Mouse (Mus musculus) lung, embryonic 16.5 days (tissue): ENCODE results near the gene Bcorl1. TPM values are rescaled to one million over a fixed set of nuclear protein-coding genes. Genes with fewer than 3 reads are reported as not detected.
A peak's percentile ranks its signal among the peaks of the same experiment; 100 is the strongest.

Experiments used
- ATAC-seq: fragments of 200-750 bp; cut with Nextera tagmentation; 2 replicates; pipeline ENCODE4 v1.8.0; 2017; ENCODE audit warnings: low read depth, mild to moderate bottlenecking, moderate library complexity
- H3K27ac ChIP-seq: fragments of 300-500 bp; sonication (generic); 2 replicates; pipeline ENCODE4 v1.5.1; 2014; ENCODE audit warnings: mild to moderate bottlenecking, control low read depth, low read length
- H3K27me3 ChIP-seq: fragments of 300-500 bp; sonication (generic); 2 replicates; pipeline ENCODE4 v1.6.1; 2014; ENCODE audit warnings: low read depth, low read length, mixed read lengths; ENCODE audit not compliant: control insufficient read depth, insufficient read depth
- H3K36me3 ChIP-seq: fragments of 300-500 bp; sonication (generic); 2 replicates; pipeline ENCODE4 v1.6.1; 2014; ENCODE audit warnings: low read length; ENCODE audit not compliant: control insufficient read depth, insufficient read depth
- H3K4me1 ChIP-seq: fragments of 300-500 bp; sonication (generic); replicated peaks from 2 replicates; pipeline ENCODE4 v1.6.1; 2014; ENCODE audit warnings: low read length, mixed read lengths; ENCODE audit not compliant: control insufficient read depth, insufficient read depth
- H3K4me2 ChIP-seq: fragments of 300-500 bp; sonication (generic); 2 replicates; pipeline ENCODE4 v1.6.1; 2014; ENCODE audit warnings: low read depth, low read length, control low read depth
- H3K4me3 ChIP-seq: fragments of 300-500 bp; sonication (generic); 2 replicates; pipeline ENCODE4 v1.5.1; 2014; ENCODE audit warnings: mild to moderate bottlenecking, low read length, control low read depth
- H3K9ac ChIP-seq: fragments of 300-500 bp; sonication (generic); 2 replicates; pipeline ENCODE4 v1.6.1; 2014; ENCODE audit warnings: low read length, control low read depth
- H3K9me3 ChIP-seq: fragments of 300-500 bp; sonication (generic); 2 replicates; pipeline ENCODE4 v1.6.1; 2016; ENCODE audit warnings: low read length; ENCODE audit not compliant: control insufficient read depth
- WGBS: fragments of 180-500 bp; shearing (Covaris S2); extraction: QIAGEN DNeasy Blood & Tissue Kit; methylation state at CpG from one replicate; pipeline ENCODE4 v1.1.7; 2014; 5-methylcytosine and 5-hydroxymethylcytosine counted together
- polyA plus RNA-seq: library from polyadenylated mRNA; unstranded; fragments of >200 nt; fragmentation: Nextera tagmentation; extraction: Ambion mirVana; gene quantifications from 2 replicates; pipeline ENCODE4 v1.2.1, GENCODE M21; 2015

Bcorl1 gene
- polyA plus RNA-seq, 1 experiment from 2014 or later = 4.5 TPM

- peak overlapping the region; percentile 52 for H3K27ac ChIP-seq
- H3K9me3 ChIP-seq = no peaks in the 10 kb centered on the region
- H3K27me3 ChIP-seq = no peaks in the 10 kb centered on the region
- peak; percentile 69 for ATAC-seq
- H3K4me1 ChIP-seq = no peaks in the 10 kb centered on the region
- H3K9ac ChIP-seq = peak overlapping the region; percentile 72
- 28% methylated on average over 24 of the region's 73 CpGs for WGBS
- H3K36me3 ChIP-seq = no peaks in the 10 kb centered on the region
- peak overlapping the region; percentile 68 for H3K4me2 ChIP-seq
- H3K4me3 ChIP-seq = peak overlapping the region; percentile 62
These were observed 533 bp downstream of the Bcorl1 start for GRCm38 (mm10) chrX:48341621-48342161.

DNA sequence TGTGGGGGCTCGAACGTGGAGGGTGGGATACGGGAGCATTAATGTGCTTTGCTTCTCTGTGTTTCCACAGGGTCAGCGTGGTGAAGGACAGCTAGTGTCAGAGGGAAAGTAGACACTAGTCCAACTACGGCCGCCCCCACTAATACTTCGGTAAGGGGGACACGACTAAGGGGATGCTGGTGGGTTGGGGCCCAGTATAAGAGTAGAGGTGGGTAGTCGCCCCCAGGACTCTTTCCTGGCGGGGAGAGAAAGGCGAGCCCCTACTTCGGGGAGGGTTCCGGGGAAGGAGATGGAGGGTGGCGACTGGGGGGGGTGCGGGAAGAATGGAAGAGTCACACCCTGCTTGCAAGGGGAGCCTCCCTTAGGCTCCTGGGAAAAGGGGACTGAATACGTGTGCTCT is 1.6 kb downstream of the Bcorl1 start:
- H3K27ac ChIP-seq = peak overlapping the region; percentile 9; the same call in 1 of the 2 replicates
- ATAC-seq = no peak
- peak overlapping the region; percentile 68 for H3K4me2 ChIP-seq
- H3K36me3 ChIP-seq = no peaks in the 10 kb centered on the region
- no peaks in the 10 kb centered on the region for H3K27me3 ChIP-seq
- peak overlapping the region; percentile 72 for H3K9ac ChIP-seq
- peak overlapping the region; percentile 62 for H3K4me3 ChIP-seq
- no peaks in the 10 kb centered on the region for H3K4me1 ChIP-seq
- 9% methylated on average over 15 of the region's 16 CpGs for WGBS
- no peaks in the 10 kb centered on the region for H3K9me3 ChIP-seq

- H3K27ac ChIP-seq = peak overlapping the region; percentile 73
- peak overlapping the region; percentile 62 for H3K4me3 ChIP-seq
- peak; percentile 88 for ATAC-seq
- no peaks in the 10 kb centered on the region for H3K27me3 ChIP-seq
- no peaks in the 10 kb centered on the region for H3K36me3 ChIP-seq
- H3K4me2 ChIP-seq = peak overlapping the region; percentile 81
- H3K9ac ChIP-seq = peak overlapping the region; percentile 71
- H3K4me1 ChIP-seq = no peaks in the 10 kb centered on the region
- 6% methylated on average over 28 of the region's 36 CpGs for WGBS
- H3K9me3 ChIP-seq = no peaks in the 10 kb centered on the region
These were observed 2.3 kb downstream of the Bcorl1 start for GRCm38 (mm10) chrX:48343461-48343952.

- H3K27me3 ChIP-seq = no peaks in the 10 kb centered on the region
- no peaks in the 10 kb centered on the region for H3K4me1 ChIP-seq
- no peak for ATAC-seq
- 10% methylated on average over 23 of the region's 30 CpGs for WGBS
- H3K4me3 ChIP-seq = peak overlapping the region; percentile 62
- H3K4me2 ChIP-seq = peak overlapping the region; percentile 81
- H3K9ac ChIP-seq = peak overlapping the region; percentile 71
- no peaks in the 10 kb centered on the region for H3K36me3 ChIP-seq
- H3K9me3 ChIP-seq = no peaks in the 10 kb centered on the region
- peak overlapping the region; percentile 73 for H3K27ac ChIP-seq
These were observed 2.9 kb downstream of the Bcorl1 start for GRCm38 (mm10) chrX:48343966-48344642.

DNA sequence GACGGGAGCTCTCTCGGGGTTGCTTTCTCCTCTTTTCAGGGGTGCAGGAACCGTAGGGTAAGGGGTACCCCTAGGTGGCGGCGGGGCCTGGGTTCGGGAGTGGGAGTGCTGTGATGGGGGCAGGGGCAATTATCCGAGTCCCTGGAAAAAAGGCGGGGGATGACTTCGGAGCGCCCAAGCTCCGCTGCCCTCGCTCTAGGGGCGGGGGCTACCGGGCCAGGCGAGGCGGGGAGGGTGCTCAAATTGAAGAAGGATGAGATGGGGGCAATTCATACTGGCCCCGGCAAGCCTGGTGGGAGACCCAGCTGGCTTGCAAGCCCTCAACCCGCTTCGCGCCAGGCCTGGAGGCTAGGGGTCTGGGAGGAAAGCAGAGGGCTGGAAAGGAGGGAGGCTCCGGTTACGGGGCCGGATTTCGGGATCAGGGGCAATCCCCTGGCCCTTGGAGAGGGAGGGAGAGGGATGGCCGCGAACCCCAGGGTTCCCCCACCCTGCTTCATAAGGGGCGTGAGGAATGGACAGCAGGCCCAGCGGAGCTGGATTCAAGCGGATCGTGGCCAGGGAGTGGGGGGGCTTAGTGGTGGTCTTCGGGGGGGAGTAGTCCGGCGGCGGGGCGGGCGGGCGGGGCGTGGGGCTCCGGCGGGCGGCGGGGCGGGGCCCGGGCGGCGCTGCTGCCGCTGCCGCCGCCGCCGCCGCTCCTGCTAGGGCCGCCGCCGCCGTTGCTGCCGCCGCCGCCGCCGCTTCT is 3.7 kb downstream of the Bcorl1 start:
- WGBS = 7% methylated on average over 23 of the region's 61 CpGs
- ATAC-seq = no peak
- Histone ChIP-seq H3K4me3 (peak overlapping the region; percentile 62), H3K27ac (no peak overlapping the region), H3K4me1 (no peaks in the 10 kb centered on the region), H3K27me3 (no peaks in the 10 kb centered on the region), H3K36me3 (no peaks in the 10 kb centered on the region), H3K4me2 (peak overlapping the region; percentile 81), H3K9me3 (no peaks in the 10 kb centered on the region), H3K9ac (peak overlapping the region; percentile 71)

DNA sequence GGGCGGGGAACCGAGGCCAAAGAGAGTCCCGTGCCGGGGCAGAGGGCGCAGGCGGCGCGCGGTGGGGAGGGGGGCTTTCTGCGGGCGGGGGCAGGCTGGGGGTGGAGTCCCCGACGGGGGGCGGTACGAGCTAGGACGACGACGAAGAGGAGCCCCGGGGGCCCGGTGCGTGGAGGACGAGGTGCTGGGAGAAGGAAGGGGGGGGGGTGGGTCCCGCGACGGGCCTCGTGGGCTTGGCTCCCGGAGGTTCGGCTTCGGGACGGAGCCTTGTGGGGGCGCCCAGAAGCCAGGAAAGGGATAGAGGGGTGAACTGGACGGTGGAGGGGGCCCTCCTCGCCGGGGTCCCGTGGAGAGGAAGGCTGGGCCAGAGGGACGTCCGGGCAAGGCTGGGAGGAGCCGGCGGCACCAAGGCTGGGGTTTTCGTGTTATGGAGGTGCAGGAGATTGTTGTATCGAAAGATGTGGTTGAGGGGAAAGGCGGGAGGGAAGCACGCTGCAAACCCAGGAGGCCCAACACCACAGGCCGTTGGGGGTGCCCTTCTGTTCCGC is 4.3 kb downstream of the Bcorl1 start:
- H3K4me1 ChIP-seq = no peaks in the 10 kb centered on the region
- no peaks in the 10 kb centered on the region; the same call in 1 of the 2 replicates for H3K36me3 ChIP-seq
- WGBS = 16% methylated on average over 29 of the region's 45 CpGs
- peak overlapping the region; percentile 71 for H3K9ac ChIP-seq
- H3K4me3 ChIP-seq = peak overlapping the region; percentile 62
- H3K27ac ChIP-seq = no peak overlapping the region
- no peak for ATAC-seq
- peak overlapping the region; percentile 81 for H3K4me2 ChIP-seq
- H3K27me3 ChIP-seq = no peaks in the 10 kb centered on the region
- H3K9me3 ChIP-seq = no peaks in the 10 kb centered on the region

DNA sequence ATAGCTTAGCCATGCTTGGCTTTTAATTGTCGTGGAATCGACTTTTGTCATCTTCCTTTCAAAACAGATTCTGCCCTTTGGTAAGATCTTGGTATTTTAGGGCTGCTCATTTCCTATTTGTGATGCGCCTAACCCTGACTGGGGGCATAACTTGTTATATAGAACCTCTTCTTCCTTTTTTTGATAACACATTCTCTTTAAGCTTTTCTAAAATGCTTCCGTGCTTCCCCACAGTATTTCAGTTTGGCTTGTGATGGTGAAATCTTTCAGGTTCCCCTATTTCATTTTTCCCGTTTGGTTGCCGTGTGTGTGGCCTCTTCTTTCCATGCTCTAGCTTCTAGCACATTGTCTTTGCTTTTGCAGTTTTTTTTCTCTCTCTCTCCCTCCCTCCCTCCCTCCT is 14.2 kb downstream of the Bcorl1 start:
- no peak overlapping the region for H3K4me2 ChIP-seq
- ATAC-seq = no peak
- no peaks in the 10 kb centered on the region for H3K9me3 ChIP-seq
- 73% methylated on average over 6 of the region's 6 CpGs for WGBS
- no peak overlapping the region for H3K9ac ChIP-seq
- no peak overlapping the region for H3K4me3 ChIP-seq
- no peaks in the 10 kb centered on the region for H3K4me1 ChIP-seq
- no peak overlapping the region for H3K27ac ChIP-seq
- H3K36me3 ChIP-seq = no peaks in the 10 kb centered on the region; the same call in 1 of the 2 replicates
- no peaks in the 10 kb centered on the region for H3K27me3 ChIP-seq

DNA sequence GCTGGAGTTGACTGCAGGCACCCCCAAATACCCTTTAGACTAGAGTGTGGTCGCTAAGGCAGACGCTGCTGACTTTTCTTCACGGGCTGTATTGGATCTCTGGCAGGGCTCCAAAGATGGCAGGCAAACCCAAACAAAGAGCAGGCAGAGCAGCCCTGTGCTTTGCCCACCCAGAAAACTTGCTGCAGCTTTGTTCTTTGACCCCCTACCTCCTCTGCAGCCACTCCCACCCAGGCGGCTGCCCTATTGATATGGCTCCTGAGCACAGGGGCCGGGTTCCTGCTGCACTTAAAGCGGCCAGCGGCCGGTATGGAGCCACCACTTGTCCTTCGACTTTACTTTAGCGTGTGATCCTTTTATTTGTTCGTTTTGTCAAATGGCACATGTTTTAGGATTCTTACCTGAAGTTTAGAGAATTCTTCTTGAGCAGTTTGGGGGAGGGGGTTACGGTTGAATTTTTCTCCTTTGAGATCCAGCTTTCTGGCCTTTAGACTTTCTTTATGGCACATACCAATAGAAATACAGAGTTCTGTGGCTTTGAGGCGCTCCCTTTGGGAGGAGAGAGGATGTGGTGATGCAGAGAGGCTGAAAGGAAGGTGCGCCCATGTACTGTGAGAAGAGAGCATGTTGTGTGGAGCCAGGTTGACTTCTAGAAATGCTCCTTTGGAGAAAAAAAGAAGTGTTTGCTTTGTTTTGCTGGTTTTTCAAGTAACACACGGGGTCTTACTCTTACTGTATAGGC is 24.8 kb downstream of the Bcorl1 start:
- Histone ChIP-seq H3K4me2 (no peak overlapping the region), H3K9ac (no peak overlapping the region), H3K27me3 (no peaks in the 10 kb centered on the region), H3K27ac (no peak overlapping the region), H3K9me3 (no peaks in the 10 kb centered on the region), H3K4me3 (no peak overlapping the region), H3K4me1 (peaks cover 4% of the 10 kb centered on the region; the same call in 1 of the 2 replicates), H3K36me3 (peaks cover 5% of the 10 kb centered on the region)
- no peak for ATAC-seq
- WGBS = 46% methylated on average over 15 of the region's 15 CpGs
